Mouse (Mus musculus) testis, postnatal 14 days (tissue): Measurements from ENCODE around the gene Tinf2.
A peak's percentile ranks its signal among the peaks of the same experiment; 100 is the strongest.

Experiments used
- DNase-seq: peaks from one replicate; pipeline ENCODE4 v3.0.0; 2021; ENCODE audit warnings: low spot score

Tinf2 gene

GRCm38 (mm10) chr14:55681160-55682117 is at the start of gene Tinf2:
TSS of gene Tinf2 (minus strand) at chr14:55681820.
- peak; percentile 92 for DNase-seq

- DNase-seq, result no peak
These were observed 49.0 kb upstream of the Tinf2 start for GRCm38 (mm10) chr14:55730531-55731032.

GRCm38 (mm10) chr14:55730116-55730515 is 48.5 kb upstream of the Tinf2 start:
- DNase-seq, result no peak

GRCm38 (mm10) chr14:55727889-55728685 is 46.5 kb upstream of the Tinf2 start:
- DNase-seq, result no peak

- DNase-seq, result no peak
These were observed 44.6 kb upstream of the Tinf2 start for GRCm38 (mm10) chr14:55726261-55726660.

- DNase-seq, result no peak
These were observed 42.8 kb upstream of the Tinf2 start for GRCm38 (mm10) chr14:55724411-55724871.

- DNase-seq, result no peak
These were observed 41.8 kb upstream of the Tinf2 start for GRCm38 (mm10) chr14:55723433-55723832.

- DNase-seq, result no peak
These were observed 40.9 kb upstream of the Tinf2 start for GRCm38 (mm10) chr14:55722438-55722945.

- peak; percentile 93 for DNase-seq
These were observed 40.2 kb upstream of the Tinf2 start, which contains the start of gene Rabggta for GRCm38 (mm10) chr14:55721700-55722437. TSS of gene Rabggta (minus strand) at chr14:55722263.

- no peak for DNase-seq
These were observed 39.5 kb upstream of the Tinf2 start for GRCm38 (mm10) chr14:55721076-55721475.

- no peak for DNase-seq
These were observed 39.0 kb upstream of the Tinf2 start for GRCm38 (mm10) chr14:55720666-55721065.

GRCm38 (mm10) chr14:55719737-55720136 is 38.1 kb upstream of the Tinf2 start:
- no peak for DNase-seq

GRCm38 (mm10) chr14:55716884-55717283 is 35.3 kb upstream of the Tinf2 start:
- DNase-seq, result no peak

GRCm38 (mm10) chr14:55716271-55716670 is 34.7 kb upstream of the Tinf2 start:
- DNase-seq, result no peak

GRCm38 (mm10) chr14:55714893-55715292 is 33.3 kb upstream of the Tinf2 start:
- DNase-seq, result no peak

- DNase-seq, result no peak
These were observed 32.1 kb upstream of the Tinf2 start, which contains the start of gene Tgm1 for GRCm38 (mm10) chr14:55713729-55714122. TSS of gene Tgm1 (minus strand) at chr14:55713926.

- no peak for DNase-seq
These were observed 31.5 kb upstream of the Tinf2 start for GRCm38 (mm10) chr14:55713007-55713728.

- no peak for DNase-seq
These were observed 30.2 kb upstream of the Tinf2 start for GRCm38 (mm10) chr14:55711786-55712185.

- DNase-seq, result no peak
These were observed 27.9 kb upstream of the Tinf2 start for GRCm38 (mm10) chr14:55709509-55709908.

- no peak for DNase-seq
These were observed 25.8 kb upstream of the Tinf2 start for GRCm38 (mm10) chr14:55707397-55707796.
